Mouse (Mus musculus) splenic B cell, adult 2 months (primary cell): Measurements from ENCODE around the gene Klhl29.

ENCODE experiments used
- DNase-seq: peaks from one replicate; pipeline ENCODE4 v3.0.0-alpha.2; 2011; ENCODE audit warnings: low read depth, low spot score
- H3K27me3 ChIP-seq: 2 replicates; pipeline ENCODE4 v1.6.1; 2012; ENCODE audit warnings: mild to moderate bottlenecking, low read length, moderate library complexity, mixed read lengths; ENCODE audit not compliant: control insufficient read depth, poor library complexity, insufficient read depth, severe bottlenecking
- H3K36me3 ChIP-seq: 2 replicates; pipeline ENCODE4 v1.6.1; 2012; ENCODE audit warnings: mild to moderate bottlenecking, low read length, moderate library complexity, mixed read lengths; ENCODE audit not compliant: control insufficient read depth, poor library complexity, insufficient read depth, severe bottlenecking

Klhl29 gene

DNA sequence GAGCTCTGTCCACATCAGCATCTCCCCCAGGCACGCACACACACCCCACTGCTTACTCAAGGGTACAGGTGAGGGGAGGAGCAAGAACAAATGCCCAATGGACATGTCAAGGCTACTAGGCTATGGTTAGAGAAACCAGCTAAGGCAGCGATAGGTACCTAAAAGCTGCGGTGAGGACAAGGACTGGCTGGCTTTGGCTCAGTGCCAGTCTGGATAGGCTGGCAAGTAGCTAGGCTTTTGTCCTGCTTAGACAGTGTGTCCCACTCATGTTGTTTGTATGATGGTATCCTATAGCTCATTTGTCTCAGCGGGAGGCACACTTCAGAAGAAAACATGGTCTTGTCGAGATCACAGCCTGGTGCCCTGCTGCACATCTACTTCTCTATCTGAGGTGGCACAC is 258.9 kb downstream of the Klhl29 start:
- Histone ChIP-seq H3K36me3 (no peaks in the 10 kb centered on the region), H3K27me3 (no peaks in the 10 kb centered on the region)
- no peak for DNase-seq

DNA sequence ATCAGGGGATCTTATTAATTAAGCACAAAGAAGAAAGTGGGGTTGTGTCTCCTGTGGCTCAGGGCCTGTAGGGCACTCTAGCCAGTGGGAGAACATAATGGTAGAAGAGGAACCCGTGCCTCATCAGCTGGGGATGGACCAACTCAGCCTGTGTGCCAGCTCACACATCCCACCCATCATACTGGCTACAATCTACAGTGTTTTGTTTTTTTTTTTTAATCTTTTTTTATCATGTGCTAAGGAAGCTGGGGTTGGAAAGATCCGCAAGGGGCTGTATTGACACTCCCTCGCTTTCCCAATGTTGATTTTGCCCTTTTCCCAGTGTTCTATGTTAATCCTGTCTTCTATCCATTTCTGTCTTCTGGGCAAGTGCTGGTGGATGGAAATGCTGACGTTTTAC is 260.9 kb downstream of the Klhl29 start:
- Histone ChIP-seq H3K27me3 (no peaks in the 10 kb centered on the region), H3K36me3 (no peaks in the 10 kb centered on the region)
- DNase-seq: no peak

DNA sequence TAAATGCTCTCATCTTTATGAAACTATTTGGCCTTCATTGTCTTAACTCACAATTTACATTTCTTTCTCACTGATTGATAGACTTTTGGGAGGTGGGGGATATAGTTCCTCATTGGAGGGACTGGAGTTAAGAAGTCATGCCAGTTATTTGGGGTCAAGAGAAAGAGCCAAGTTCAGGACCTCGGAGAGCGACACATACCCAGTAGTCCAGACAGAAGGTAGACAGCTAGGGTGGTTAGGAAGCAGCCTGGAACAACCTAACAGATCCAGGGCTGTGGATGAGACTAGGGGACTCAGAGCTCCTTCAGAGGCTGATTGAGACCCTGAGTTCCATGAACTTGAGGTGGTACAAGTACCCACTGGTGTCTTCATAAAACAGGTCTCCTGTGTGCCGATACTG is 264.1 kb downstream of the Klhl29 start:
- Histone ChIP-seq H3K27me3 (no peaks in the 10 kb centered on the region), H3K36me3 (no peaks in the 10 kb centered on the region)
- no peak for DNase-seq

DNA sequence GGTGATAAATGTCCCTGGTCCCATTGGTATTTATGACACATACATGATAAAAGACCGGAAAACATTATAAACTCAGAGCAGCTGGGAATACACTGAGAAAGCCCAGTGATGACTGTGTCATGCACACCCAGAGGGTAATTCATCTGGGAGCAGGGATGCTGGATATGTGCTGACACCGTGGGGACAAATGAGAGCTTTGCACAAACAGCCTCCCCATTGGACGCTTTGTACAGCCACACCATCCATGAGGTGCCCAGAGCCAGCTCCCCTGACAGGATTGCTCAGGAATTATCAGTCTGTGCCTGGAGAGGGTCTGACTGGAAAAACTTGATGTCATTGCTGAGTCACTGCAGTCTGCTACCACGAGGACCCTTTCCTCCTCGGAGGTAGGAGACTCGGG is 266.9 kb downstream of the Klhl29 start:
- DNase-seq: no peak
- Histone ChIP-seq H3K36me3 (no peaks in the 10 kb centered on the region), H3K27me3 (no peaks in the 10 kb centered on the region)

DNA sequence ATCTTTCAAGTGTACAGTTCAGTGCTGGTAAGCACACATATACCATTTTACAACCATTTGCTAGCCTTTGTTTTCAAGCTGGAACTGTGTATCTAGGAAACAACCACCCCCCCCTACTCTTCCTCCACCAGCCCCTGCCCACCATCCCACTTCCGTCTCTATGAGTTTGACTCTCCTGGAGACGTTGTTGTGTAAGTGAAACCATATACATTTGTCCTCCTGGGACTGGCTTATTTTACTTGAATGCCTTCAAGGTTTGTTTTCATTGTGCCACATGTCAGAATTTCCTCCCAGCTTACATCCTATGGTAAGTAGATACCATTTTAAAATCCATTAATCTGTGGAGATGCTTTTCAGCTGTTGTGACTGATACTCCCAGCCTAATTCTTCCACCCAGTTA is 267.7 kb downstream of the Klhl29 start:
- DNase-seq: no peak
- Histone ChIP-seq H3K27me3 (no peaks in the 10 kb centered on the region), H3K36me3 (no peaks in the 10 kb centered on the region)

DNA sequence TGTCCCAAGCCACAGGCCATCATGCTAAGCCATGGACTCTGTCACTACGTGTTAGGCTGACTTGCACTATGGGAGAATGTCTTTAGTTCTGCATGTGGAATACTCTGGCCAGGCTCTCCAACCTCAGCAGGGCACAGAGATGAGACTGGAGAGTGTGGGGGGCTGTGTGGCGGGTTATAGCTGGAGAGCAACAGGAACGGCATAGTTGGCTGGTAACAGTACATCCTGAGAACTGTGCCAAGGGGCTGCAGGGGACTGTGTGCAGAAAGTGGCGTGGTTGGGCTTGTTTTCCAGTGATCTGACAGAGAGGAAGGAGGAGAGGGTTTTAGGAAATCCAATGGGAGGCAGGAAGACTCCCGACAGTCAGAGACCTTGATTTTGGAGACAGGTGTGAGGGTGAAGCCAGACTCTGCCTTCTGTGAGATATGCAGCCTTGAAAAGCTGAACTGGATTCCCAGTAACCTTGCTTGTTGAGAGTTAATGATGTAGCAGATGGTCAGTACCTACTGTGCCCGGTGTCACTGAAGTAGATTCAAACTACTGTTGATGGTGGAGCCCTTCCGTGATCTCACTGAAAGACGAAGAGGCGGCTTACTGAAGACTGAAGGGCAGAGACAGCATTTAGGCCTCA is 270.9 kb downstream of the Klhl29 start:
- H3K36me3 ChIP-seq: no peaks in the 10 kb centered on the region
- no peaks in the 10 kb centered on the region for H3K27me3 ChIP-seq
- no peak for DNase-seq

DNA sequence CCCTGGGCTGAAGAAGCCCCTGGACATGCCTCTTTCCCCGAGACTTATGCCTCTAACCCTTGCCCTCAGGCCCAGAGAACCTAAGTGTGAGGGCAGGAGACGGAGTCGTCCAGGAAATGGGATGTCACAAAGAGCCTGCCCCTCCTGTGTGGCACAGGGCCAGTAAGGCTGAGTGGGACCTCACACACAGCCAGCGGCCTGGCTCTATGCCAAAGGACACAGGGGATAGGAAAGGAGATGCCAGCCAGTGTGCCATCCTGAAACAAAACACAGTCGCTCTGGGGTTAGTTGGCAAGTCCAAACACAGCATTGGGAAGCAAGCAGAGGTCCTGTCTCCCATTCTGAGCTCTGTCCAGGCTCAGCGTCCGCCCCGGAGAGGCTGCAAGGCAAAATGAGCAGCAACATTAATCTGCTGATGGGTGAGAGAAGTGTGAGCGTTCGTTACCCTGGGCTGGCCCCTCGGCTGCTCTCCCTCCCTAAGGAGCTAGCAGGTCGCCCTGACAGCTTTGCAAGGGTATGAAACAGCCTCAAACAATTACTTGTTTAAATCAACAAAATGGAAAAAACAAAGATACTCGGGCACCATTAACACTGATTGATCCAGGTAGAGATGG is 274.0 kb downstream of the Klhl29 start:
- Histone ChIP-seq H3K27me3 (no peaks in the 10 kb centered on the region), H3K36me3 (no peaks in the 10 kb centered on the region)
- DNase-seq: no peak

DNA sequence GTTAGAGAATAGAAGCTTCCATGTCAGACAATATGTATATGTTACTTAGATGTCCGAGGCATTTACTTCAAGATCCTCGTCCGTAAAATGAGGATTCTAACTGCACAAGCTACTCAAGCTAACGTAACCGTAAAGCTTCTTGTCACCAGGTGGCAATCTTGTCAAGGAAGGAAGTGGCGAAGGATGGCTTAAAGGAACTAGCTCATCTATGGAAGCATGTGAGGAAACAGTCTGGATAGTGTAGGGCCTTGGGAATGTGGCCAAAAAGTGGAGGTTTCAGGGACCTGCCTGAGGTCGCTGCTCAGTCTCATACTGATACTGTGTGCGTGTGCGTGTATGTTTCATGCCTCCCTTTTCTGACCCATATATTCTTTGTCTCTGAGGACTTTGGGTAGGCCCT is 275.9 kb downstream of the Klhl29 start:
- H3K27me3 ChIP-seq: no peaks in the 10 kb centered on the region
- no peak for DNase-seq
- H3K36me3 ChIP-seq: no peaks in the 10 kb centered on the region

DNA sequence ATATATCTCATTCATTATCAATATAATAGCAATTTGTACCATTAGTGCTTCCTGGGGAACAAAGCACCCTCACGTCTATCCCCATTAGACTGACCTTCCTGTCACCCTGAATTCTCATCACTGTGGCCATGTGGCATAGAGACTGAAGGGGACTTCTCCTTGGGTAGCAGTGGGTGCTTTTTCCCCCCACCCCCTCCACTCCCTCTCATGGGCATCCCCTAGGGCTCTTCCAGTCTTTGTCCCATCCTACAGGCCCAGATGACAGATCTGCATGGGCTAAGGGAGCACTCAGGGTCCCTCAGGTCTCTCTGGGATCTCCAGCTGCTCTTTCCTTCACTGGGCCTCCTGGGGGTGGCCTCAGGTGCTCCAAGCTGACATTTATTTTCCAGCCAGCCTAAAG is 286.8 kb downstream of the Klhl29 start:
- Histone ChIP-seq H3K27me3 (no peaks in the 10 kb centered on the region), H3K36me3 (no peaks in the 10 kb centered on the region)
- DNase-seq: no peak

DNA sequence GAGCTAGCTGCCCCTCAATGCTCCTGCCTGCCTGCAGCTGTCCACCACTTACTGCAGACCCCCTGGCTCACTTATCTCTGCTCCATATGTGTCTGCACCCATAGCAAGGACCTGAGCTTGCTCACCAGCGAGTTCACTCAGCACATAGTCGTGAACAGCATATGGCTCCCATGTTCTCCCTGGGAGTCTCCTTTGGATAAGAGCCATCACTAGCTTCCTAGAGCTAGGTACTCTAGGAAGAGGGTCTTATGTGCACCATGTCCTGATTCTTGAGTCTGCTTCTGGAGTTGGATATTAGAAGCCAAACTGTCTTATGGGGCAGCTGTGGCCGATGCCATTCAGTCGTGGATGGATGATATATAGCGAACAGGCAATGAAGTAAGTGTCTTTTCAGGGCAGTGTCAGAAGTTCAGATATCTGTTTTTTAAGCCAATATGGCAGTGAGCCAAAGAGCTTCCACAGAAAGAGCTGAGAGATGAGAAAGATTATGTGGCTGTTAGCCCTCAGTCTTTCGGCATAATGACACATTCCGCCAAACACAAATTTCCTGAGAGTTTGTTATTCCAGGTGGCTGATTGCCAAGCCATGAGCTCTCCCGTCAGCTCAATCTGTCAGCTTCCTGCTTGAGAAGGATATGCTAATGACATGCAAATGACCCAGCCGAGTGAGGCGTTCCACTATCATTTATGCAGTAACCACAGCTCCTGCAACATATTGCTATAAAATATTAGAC is 287.5 kb downstream of the Klhl29 start:
- H3K27me3 ChIP-seq: no peaks in the 10 kb centered on the region
- no peaks in the 10 kb centered on the region for H3K36me3 ChIP-seq
- no peak for DNase-seq

DNA sequence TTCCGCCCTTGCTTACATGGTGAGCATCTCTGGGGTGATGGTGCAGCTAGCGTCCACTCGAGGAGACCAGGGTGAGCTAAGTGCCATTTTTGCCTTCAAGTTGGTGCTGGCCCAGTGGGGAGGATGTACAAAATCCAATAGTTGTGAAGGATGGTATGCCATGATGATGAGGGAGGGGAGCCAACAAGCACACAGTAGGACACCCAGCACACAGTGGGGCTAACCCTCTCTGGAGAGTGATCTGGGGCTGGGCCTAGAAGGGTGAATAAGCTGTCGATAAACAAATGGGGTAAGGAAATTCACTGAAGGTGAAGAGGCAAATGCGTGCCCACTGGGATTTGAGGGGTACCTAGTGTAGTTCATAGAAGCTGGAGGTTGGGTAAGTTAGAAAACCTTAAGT is 290.8 kb downstream of the Klhl29 start:
- Histone ChIP-seq H3K27me3 (no peaks in the 10 kb centered on the region), H3K36me3 (no peaks in the 10 kb centered on the region)
- DNase-seq: no peak

DNA sequence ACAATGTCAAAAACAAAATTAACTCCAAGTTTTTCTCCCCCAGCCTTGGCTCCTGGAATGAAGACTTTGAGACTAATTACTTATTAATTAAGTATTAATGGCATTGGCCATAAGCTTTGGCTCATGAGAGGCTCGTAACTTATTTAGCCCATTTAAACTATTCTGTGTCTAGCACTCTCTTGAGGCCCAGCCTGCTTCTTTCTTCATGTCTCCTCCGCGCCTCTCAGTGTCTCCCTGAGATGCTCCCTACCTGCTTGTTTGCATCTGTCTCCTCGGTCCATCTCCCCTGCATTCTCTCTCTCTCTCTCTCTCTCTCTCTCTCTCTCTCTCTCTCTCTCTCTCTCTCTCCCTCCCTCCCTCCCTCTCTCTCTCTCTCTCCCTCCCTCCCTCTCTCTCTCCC is 294.0 kb downstream of the Klhl29 start:
- no peak for DNase-seq
- H3K27me3 ChIP-seq: no peaks in the 10 kb centered on the region
- H3K36me3 ChIP-seq: no peaks in the 10 kb centered on the region

DNA sequence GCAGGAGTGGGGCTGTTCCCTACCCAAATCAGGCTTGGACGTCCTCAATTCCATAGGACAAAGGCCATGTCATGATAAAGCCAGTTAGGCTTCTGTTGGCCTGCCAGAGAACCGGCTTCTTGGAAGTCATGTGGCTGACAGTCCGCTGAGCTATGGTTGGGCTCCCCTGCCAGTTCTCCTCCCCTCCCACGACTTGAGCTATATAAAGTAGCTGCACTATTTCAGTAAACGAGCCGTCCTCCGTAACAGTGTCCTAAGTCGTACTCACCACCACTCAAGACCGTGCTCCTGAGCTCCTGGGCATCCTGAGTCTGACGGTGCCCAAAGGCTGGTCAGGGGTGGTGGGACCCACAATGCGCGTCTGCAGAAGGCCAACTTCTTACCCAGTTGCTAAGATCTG is 302.3 kb downstream of the Klhl29 start:
- no peak for DNase-seq
- Histone ChIP-seq H3K36me3 (no peaks in the 10 kb centered on the region), H3K27me3 (no peaks in the 10 kb centered on the region)

DNA sequence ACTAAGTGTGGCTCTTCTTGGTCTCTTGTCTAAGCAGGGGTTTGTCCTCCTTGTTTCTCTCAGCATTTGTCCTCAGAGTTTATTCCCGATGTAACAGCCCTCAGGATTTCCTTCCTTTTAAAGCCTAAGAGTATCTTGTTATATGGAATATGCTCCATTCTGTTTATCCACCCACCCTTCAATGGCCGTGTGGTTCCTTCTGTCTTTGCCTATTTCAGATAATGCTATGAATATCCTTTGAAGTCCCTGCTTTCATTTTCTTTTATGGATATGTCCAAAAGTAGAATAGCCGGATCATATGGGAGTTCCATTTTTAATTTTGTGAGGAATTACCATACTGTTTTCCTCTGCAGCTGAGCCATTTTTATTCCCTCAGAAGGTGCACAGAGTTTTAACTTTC is 305.4 kb downstream of the Klhl29 start:
- DNase-seq: no peak
- Histone ChIP-seq H3K36me3 (no peaks in the 10 kb centered on the region), H3K27me3 (no peaks in the 10 kb centered on the region)

DNA sequence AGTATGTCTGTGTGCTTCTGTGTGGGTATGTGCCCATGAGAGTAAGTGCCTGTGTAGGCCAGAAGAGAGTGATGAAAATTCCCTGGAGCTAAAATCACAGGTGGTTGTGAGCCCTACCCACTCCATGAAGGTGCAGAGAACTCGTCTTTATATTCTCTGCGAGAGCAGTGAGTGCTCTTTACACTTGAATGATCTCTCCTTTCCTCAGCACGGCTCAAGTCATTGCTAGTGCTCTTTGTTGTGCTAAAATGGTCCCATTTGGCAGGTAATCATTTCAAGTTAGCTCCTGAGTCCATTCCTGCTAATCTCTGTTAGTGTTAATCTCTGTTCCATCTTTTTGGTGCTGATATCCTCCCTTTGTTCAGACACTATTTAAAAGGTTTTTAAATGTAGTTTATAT is 307.9 kb downstream of the Klhl29 start:
- H3K36me3 ChIP-seq: no peaks in the 10 kb centered on the region
- H3K27me3 ChIP-seq: no peaks in the 10 kb centered on the region
- DNase-seq: no peak
